Mouse (Mus musculus): ENCODE measurements around the gene Vcan. TPM values are rescaled to one million over a fixed set of nuclear protein-coding genes. Genes with fewer than 3 reads are reported as not detected.

Vcan gene
- polyA plus RNA-seq, 1 experiment from 2014 or later: 10.0 TPM

DNA sequence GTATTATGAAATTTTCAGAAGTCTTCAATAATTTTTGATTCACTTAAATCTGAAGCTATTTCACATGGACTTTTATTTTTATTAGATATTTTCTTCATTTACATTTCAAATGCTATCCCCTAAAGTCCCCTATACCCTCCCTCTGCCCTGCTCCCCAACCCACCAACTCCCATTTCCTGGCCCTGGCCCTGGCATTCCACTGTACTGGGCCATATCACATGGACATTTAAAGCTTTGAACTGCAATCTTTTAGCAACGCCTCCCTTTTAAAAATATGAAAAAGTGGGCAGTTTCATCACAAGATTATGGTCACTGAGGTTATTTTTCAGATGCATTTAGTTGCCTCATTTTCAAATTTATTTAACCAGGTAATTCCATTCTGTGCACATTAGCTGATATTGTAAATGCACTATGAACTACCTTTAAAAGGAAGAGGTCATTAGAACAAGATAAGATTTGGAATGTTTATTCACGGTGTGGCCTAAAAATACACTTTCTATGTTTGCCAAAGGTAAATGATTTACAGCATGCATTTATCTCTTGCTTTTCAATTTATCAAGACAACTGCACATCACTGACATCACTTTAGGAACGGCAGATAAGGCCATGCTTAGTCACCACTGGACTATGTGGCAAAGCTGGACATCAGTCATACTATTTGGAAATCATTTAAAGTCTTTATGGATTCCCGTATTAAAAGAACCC lies 32.7 kb downstream of the Vcan start:
- 0 out of 2 replicates have a peak, but pooled peaks cover 2% of the 10 kb centered on the region for H3K36me3 ChIP-seq (ENCODE audit: control insufficient read depth, insufficient read depth, low read length)
- H3K9me3 ChIP-seq (ENCODE audit: control insufficient read depth, low read length): no peaks in the 10 kb centered on the region
- DNase-seq (ENCODE audit: low spot score): no peak
- no peaks in the 10 kb centered on the region for H3K27me3 ChIP-seq (ENCODE audit: control insufficient read depth, insufficient read depth, low read length)
- H3K27ac ChIP-seq (replicated peaks): no peak overlapping the region
- H3K4me1 ChIP-seq (replicated peaks; ENCODE audit: control insufficient read depth, insufficient read depth): no peaks in the 10 kb centered on the region
- H3K4me2 ChIP-seq (replicated peaks; ENCODE audit: low read depth): no peak overlapping the region
- no peak overlapping the region for H3K9ac ChIP-seq (ENCODE audit: low read length)
- peak; percentile 78 for ATAC-seq (ENCODE audit: low FRiP score, low TSS enrichment)
- WGBS: 42% methylated on average over 4 of the region's 4 CpGs
- H3K4me3 ChIP-seq (ENCODE audit: low read depth, low read length): no peak overlapping the region
- TF ChIP-seq EP300 (optimal IDR thresholded peaks at IDR 0.05) (no peak), CTCF (IDR thresholded peaks at IDR 0.05; ENCODE audit: low read depth) (no peak)

GRCm38 (mm10) chr13:89708151-89708927 lies 34.0 kb downstream of the Vcan start:
- TF ChIP-seq EP300 (optimal IDR thresholded peaks at IDR 0.05) (no peak), CTCF (IDR thresholded peaks at IDR 0.05; ENCODE audit: low read depth) (no peak)
- H3K9me3 ChIP-seq (ENCODE audit: control insufficient read depth, low read length): no peaks in the 10 kb centered on the region
- DNase-seq (ENCODE audit: low spot score) (no peak), ATAC-seq (ENCODE audit: low FRiP score, low TSS enrichment) (no peak)
- H3K36me3 ChIP-seq (ENCODE audit: control insufficient read depth, insufficient read depth, low read length): 0 out of 2 replicates have a peak, but pooled peaks cover 2% of the 10 kb centered on the region
- H3K9ac ChIP-seq (ENCODE audit: low read length): no peak overlapping the region
- H3K27me3 ChIP-seq (ENCODE audit: control insufficient read depth, insufficient read depth, low read length): no peaks in the 10 kb centered on the region
- H3K27ac ChIP-seq (replicated peaks): no peak overlapping the region
- no peak overlapping the region for H3K4me2 ChIP-seq (replicated peaks; ENCODE audit: low read depth)
- WGBS: 55% methylated on average over 7 of the region's 7 CpGs
- no peak overlapping the region for H3K4me3 ChIP-seq (ENCODE audit: low read depth, low read length)
- H3K4me1 ChIP-seq (replicated peaks; ENCODE audit: control insufficient read depth, insufficient read depth): no peaks in the 10 kb centered on the region

DNA sequence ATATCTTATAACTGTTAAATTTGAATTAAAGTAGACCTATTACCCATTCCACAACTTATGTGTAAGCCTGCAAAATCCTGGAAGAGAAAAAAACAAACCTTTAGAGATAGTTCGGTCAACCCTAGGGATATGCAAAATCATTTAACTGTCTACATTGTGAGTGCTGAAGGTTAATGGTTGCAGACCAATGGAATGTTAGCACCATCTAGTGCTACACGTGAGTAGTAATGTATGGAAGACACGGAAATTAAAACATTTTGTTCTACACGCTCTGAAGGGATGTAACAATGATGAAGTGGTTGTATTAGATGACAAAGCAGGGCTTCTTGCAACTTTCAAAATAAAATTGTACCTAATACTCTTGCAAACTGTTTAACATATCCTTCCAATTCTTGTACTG lies 39.9 kb downstream of the Vcan start:
- Histone ChIP-seq H3K36me3 (ENCODE audit: control insufficient read depth, insufficient read depth, low read length) (0 out of 2 replicates have a peak, but pooled peaks cover 2% of the 10 kb centered on the region), H3K4me2 (replicated peaks; ENCODE audit: low read depth) (no peak overlapping the region), H3K9ac (ENCODE audit: low read length) (no peak overlapping the region), H3K4me1 (replicated peaks; ENCODE audit: control insufficient read depth, insufficient read depth) (no peaks in the 10 kb centered on the region), H3K9me3 (ENCODE audit: control insufficient read depth, low read length) (no peaks in the 10 kb centered on the region), H3K27ac (replicated peaks) (no peak overlapping the region), H3K27me3 (ENCODE audit: control insufficient read depth, insufficient read depth, low read length) (no peaks in the 10 kb centered on the region), H3K4me3 (ENCODE audit: low read depth, low read length) (no peak overlapping the region)
- 78% methylated on average over 4 of the region's 4 CpGs for WGBS
- TF ChIP-seq CTCF (IDR thresholded peaks at IDR 0.05; ENCODE audit: low read depth) (peak; percentile 63), EP300 (optimal IDR thresholded peaks at IDR 0.05) (no peak)
- no peak for DNase-seq (ENCODE audit: low spot score)
- ATAC-seq (ENCODE audit: low FRiP score, low TSS enrichment): no peak

DNA sequence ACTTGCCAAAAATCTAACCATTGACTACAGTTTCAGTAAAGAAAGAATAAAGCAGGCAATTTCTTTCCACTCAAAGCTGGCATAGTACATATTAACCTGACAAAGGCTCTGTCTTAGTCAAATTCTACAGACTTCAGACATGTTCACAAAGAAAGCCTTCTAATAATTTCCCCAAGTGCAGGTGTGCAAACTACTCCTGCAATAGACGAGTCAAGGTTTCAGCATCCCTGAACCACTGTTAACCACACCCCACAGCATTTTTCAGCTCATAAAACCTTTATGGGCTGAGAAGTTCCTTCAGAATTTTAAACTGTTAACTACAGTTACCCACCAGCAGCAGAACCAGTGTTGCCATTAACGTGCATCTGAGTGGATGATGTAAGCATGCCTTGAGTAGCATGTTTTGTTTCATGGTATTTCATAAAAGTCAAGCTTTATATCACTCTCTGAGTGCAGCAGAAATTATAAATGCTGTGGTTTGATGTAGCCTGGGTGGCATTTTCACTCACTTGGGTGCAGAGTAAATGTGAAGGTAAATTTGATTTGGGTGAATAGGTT lies 42.2 kb downstream of the Vcan start:
- no peaks in the 10 kb centered on the region for H3K27me3 ChIP-seq (ENCODE audit: control insufficient read depth, insufficient read depth, low read length)
- H3K9ac ChIP-seq (ENCODE audit: low read length): no peak overlapping the region
- no peaks in the 10 kb centered on the region for H3K36me3 ChIP-seq (ENCODE audit: control insufficient read depth, insufficient read depth, low read length)
- H3K27ac ChIP-seq (replicated peaks): no peak overlapping the region
- TF ChIP-seq EP300 (optimal IDR thresholded peaks at IDR 0.05): no peak
- DNase-seq (ENCODE audit: low spot score) (no peak), ATAC-seq (ENCODE audit: low FRiP score, low TSS enrichment) (no peak)
- H3K9me3 ChIP-seq (ENCODE audit: control insufficient read depth, low read length): no peaks in the 10 kb centered on the region
- no peaks in the 10 kb centered on the region for H3K4me1 ChIP-seq (replicated peaks; ENCODE audit: control insufficient read depth, insufficient read depth)
- WGBS: 78% methylated on average over 2 of the region's 2 CpGs
- H3K4me2 ChIP-seq (replicated peaks; ENCODE audit: low read depth): no peak overlapping the region
- no peak overlapping the region for H3K4me3 ChIP-seq (ENCODE audit: low read depth, low read length)

GRCm38 (mm10) chr13:89692597-89692996 lies 49.7 kb downstream of the Vcan start:
- H3K36me3 ChIP-seq (ENCODE audit: control insufficient read depth, insufficient read depth, low read length): no peaks in the 10 kb centered on the region
- no peak overlapping the region for H3K4me2 ChIP-seq (replicated peaks; ENCODE audit: low read depth)
- WGBS: 96% methylated on average over 1 of the region's 1 CpGs
- H3K4me1 ChIP-seq (replicated peaks; ENCODE audit: control insufficient read depth, insufficient read depth): no peaks in the 10 kb centered on the region
- DNase-seq (ENCODE audit: low spot score) (no peak), ATAC-seq (ENCODE audit: low FRiP score, low TSS enrichment) (no peak)
- TF ChIP-seq EP300 (optimal IDR thresholded peaks at IDR 0.05) (no peak), CTCF (IDR thresholded peaks at IDR 0.05; ENCODE audit: low read depth) (no peak)
- H3K27me3 ChIP-seq (ENCODE audit: control insufficient read depth, insufficient read depth, low read length): no peaks in the 10 kb centered on the region
- no peak overlapping the region for H3K27ac ChIP-seq (replicated peaks)
- H3K9me3 ChIP-seq (ENCODE audit: control insufficient read depth, low read length): no peaks in the 10 kb centered on the region
- H3K9ac ChIP-seq (ENCODE audit: low read length): no peak overlapping the region
- H3K4me3 ChIP-seq (ENCODE audit: low read depth, low read length): no peak overlapping the region

- Histone ChIP-seq H3K9me3 (ENCODE audit: control insufficient read depth, low read length) (no peaks in the 10 kb centered on the region), H3K27ac (replicated peaks) (no peak overlapping the region), H3K4me2 (replicated peaks; ENCODE audit: low read depth) (no peak overlapping the region), H3K4me1 (replicated peaks; ENCODE audit: control insufficient read depth, insufficient read depth) (no peaks in the 10 kb centered on the region), H3K36me3 (ENCODE audit: control insufficient read depth, insufficient read depth, low read length) (no peaks in the 10 kb centered on the region), H3K27me3 (ENCODE audit: control insufficient read depth, insufficient read depth, low read length) (no peaks in the 10 kb centered on the region), H3K9ac (ENCODE audit: low read length) (no peak overlapping the region), H3K4me3 (ENCODE audit: low read depth, low read length) (no peak overlapping the region)
- ATAC-seq (ENCODE audit: low FRiP score, low TSS enrichment) (no peak), DNase-seq (ENCODE audit: low spot score) (peak; percentile 15)
- TF ChIP-seq EP300 (optimal IDR thresholded peaks at IDR 0.05) (no peak), CTCF (IDR thresholded peaks at IDR 0.05; ENCODE audit: low read depth) (no peak)
- WGBS: 75% methylated on average over 3 of the region's 3 CpGs
Measured at GRCm38 (mm10) chr13:89683490-89683889, 58.8 kb downstream of the Vcan start.
